Mouse (Mus musculus) cerebellum, postnatal 25 days (tissue): ENCODE data around the gene Esam.
A peak's percentile ranks its signal among the peaks of the same experiment; 100 is the strongest.

Experiments
- DNase-seq, 2 experiments: peaks; one replicate each; pipeline ENCODE4 v3.0.0; 2021; ENCODE audit warnings: mixed read lengths in 2 of 2

The Esam gene

GRCm38 (mm10) chr9:37527396-37528224, at the start of gene Esam:
Gene Esam (plus strand): TSS chr9:37528078.
- DNase-seq = peak; percentile 27 to 54

DNA sequence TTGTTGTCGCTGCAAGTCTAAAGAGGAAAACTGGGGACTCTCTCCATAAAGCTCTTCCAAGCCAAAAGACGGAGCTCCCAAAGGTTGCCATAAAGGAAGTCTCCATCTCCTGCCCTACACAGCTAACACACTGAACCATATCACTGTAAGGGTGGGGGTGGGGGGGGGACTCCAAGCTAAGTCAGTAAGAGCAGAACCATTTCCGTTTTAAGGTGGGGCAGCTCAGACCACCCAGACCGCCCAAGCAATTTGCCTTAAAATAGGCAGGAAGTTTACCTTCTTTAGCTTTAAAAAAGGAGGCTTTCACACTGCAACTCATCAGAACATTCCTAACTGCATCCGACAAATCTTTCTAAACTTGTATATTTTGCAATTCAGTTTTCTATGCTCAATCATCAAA, 42.7 kb upstream of the Esam start:
- no peak for DNase-seq

DNA sequence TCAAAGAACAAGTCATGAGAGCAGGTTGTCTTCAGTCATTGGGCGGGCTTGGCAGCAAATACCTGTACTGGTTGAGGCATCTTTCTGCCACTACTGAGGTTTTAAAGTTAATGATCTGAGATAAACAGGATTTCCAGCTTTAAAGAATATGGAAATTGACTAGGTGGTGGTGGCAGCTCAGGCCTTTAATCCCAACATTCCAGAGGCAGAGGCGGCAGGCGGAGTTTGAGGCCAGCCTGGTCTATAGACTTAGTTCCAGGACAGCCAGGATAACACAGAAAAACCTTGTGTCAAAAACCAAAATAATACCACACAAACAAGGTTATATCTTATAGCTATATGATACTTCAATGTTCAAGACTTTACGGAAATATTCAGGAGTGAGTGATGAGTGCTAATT, 39.8 kb upstream of the Esam start:
- DNase-seq = no peak

DNA sequence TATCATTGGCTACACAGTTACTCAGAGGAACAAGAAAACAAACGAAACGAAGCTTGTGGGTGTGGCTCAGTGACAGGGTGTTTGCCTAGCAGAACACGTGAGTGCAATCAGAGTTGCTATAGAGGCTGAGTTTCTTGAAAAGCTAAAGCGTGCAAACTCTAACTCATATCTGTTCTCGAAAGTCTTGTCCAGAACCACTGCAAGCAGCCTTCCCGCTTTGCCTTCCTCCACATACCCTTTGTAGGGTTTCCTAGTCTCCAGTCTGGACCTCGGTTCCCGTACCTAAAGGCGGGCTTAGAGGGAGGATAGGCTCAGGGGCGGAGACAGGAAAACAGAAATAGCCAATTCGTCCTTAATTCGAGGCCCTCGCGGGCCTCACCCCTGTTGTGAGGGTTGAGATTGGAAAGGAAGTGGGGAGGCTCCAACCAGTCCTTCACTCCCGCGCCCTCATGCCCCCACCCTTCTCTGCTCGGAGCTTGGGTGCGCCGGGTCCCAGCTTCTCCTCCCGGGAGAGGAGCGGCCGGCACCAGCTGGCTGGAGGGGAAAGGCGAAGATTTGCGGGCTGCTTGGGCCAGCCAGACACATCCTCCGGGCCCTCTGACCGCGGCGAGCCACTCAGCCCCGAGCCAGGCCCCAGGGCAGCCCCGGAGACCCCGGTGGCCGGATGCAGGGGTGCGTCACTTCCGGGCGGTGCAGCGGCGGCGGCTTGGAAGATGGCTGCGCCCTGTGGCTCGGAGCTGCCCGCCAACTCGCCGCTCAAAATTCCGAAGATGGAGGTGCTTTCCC, 39.1 kb upstream of the Esam start, which contains the start of gene Msantd2:
Gene Msantd2 (plus strand): TSS at position 709 of the 786 bp plus-strand sequence.
- DNase-seq = peak; percentile 94

DNA sequence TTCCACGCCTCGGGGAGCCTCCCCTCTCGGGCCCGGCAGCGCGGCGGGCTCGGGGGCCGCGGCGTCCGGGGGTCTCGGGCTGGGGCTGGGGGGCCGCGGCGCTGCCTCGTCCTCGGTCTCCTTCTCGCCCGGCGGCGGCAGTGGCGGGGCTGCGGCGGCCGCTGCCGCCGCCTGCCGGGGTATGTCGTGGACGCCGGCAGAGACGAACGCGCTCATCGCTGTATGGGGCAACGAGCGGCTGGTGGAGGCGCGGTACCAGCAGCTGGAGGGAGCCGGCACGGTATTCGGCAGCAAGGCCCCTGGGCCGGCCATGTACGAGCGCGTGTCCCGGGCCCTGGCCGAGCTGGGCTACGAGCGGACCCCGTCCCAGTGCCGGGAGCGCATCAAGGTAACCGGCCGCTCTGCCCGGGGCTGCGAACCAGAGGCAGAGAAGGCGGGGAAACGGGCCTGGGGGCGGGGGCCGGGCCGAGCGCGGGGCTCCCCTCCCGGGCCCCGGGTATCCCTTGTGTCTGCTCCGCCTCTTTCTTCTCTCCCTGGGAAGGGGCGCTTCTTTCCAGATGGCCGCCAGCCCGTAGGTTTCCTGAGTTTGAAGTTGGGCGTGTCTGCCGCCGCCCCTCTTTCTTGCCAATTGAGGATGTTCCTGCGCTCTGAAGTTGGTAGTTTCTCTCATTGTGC, 38.3 kb upstream of the Esam start:
- DNase-seq = peak; percentile 43 to 50

DNA sequence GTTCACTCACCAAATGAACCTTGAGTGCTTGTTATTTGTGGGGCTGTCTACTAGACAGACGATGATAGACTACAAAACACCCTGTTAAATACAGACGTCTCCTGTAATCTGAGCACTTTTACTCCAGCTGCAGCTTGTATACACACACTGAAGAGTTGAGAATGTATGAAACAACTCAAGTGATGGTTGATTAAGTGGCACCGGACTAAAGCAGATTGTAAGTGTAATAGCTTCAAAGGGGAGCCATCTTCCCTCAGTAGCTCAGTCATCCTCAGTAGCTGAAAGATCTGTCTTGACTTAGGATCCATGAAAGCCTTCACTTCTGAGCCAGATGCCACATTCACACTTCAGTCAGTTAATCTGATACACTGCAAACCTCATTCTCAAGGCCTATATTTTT, 32.1 kb upstream of the Esam start:
- no peak for DNase-seq

DNA sequence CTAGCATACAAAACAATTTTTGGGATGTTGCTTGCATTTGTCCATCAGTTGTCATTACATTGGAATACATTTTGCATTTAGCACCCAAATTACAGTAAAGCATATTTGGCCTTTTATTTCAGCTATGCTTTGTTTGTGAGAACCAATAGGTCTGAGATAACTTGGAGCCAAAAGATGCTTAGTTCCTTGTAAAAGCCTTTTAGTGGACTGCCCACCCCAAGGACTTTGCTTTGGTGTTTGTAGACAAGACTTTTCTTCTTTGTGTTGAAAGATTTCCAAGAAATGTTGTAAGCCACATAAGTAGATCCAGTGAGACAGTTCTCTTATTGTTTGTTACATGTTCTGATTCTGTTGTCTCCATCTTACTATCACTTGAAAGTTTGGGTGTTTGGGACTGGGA, 31.6 kb upstream of the Esam start:
- DNase-seq = no peak

DNA sequence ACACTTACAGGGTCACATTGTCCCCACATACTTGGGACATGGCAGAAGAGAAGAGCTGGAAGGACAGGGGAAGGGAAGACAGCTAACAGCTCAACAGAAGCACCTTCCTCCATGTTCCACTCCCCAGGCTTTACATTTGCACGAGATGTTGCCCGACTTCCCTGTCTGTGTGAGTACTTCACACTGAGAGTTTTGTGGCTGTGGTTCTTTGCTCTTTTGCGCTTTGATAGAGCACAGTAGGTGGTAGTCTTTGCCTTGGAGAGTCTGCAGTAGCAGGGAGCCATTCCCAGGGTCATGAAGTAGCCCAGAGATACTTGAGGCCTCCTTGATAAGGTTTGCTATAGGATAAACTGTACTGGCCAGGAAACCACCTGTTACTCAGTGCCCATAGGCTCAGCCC, 27.7 kb upstream of the Esam start:
- DNase-seq = no peak

DNA sequence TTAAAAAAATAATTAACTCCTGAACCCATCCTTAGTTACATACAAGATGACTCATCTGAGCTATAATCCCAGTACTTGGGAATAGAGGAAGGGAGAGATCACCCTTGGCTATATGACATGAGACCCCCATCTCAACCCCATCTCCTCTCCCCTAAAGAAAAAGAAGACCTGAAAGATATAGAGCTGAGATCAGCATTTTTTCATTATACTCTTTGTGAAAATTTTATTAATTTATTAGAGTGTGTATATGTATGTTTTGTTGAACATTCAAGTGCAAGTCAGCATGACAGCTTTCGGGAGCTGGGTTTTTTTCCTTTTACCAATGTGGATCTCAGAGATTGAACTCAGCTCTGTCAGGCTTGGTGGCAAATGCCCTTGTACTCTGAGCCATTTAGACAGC, 26.7 kb upstream of the Esam start:
- DNase-seq = no peak

GRCm38 (mm10) chr9:37504348-37504747, 23.5 kb upstream of the Esam start:
- no peak for DNase-seq

- DNase-seq = no peak
These were observed 21.9 kb upstream of the Esam start for GRCm38 (mm10) chr9:37506023-37506422.

GRCm38 (mm10) chr9:37512097-37512496, 15.8 kb upstream of the Esam start:
- no peak for DNase-seq

- DNase-seq = no peak
These were observed 13.4 kb upstream of the Esam start for GRCm38 (mm10) chr9:37514456-37514855.

- no peak for DNase-seq
These were observed 10.4 kb upstream of the Esam start for GRCm38 (mm10) chr9:37517467-37517866.

- peak; percentile 36 to 42 for DNase-seq
These were observed 8.9 kb upstream of the Esam start for GRCm38 (mm10) chr9:37518991-37519390.

DNA sequence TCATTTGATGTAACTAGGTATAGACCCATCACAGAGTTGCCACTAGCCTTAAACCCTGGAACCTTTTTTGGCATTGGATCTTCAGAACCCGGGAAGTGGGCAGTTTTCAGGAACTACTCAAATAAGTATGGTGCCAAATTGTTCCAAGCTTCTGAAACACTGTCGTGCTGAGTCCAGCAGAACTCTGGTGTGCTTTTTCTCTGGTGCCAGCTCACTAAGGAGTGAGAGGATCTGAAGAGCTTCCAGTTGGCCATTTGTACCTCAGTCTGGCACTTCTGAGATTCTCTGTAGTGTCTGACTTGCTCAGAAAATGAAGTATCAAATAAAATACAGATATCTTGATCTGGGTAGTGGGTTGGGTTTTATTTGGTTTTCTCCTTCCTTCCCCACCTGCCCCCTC, 7.9 kb upstream of the Esam start:
- DNase-seq = peak; percentile 19 to 33

DNA sequence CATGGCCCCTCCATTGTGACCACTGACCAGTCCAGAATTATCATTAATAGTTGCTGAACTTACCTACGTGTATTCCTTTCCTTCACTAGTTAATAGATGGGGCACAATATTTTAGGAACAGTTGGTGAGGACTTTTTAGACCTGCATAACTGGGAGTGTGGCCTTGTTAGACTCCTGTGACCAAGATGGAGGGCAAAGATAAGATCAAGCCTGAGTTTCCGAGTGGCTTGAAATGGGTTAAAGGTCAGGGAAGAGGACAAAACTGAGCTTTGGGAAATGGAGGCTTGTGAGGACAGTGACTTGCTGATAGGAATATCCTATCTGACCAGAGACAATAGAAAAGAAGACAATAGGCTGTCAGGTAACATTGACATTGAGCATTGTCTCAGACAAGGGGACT, 2.4 kb upstream of the Esam start:
- DNase-seq = no peak

GRCm38 (mm10) chr9:37526443-37527395, 1.2 kb upstream of the Esam start:
- no peak for DNase-seq

DNA sequence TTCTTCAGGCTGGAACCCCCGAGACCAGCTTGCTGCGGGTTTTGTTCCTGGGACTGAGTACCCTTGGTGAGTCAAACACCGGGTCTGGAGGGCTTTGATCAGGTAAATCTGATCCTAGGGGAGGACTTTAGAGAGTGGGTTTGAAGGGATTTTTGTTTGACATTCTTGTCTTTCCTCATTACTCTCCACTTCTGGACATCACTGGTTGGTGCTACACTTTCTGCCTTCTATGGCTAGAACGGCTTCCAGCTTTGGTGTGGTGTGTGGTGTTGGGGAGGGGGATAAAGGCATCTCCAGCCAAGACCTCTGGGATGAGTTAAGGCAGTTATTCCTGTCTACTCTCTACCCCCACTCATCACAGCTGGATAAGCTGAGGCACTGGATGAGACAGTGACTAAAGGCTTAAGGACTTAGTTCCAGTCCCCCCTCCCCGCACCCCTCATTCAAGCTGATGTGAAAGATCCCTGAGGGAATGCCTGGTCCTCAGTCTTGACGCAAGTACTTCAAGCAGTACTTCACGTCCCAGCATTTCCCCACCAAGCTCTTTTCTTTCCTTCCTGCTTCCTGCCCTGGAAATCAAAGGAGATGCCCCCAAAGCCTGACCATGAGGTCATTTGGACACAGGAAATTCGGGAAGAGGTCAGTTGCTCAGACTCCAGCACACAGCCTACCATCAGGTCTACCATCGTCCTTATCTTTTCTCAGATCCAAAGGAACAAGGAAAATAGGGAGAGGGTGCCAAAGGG, 520 bp downstream of the Esam start:
- no peak for DNase-seq

DNA sequence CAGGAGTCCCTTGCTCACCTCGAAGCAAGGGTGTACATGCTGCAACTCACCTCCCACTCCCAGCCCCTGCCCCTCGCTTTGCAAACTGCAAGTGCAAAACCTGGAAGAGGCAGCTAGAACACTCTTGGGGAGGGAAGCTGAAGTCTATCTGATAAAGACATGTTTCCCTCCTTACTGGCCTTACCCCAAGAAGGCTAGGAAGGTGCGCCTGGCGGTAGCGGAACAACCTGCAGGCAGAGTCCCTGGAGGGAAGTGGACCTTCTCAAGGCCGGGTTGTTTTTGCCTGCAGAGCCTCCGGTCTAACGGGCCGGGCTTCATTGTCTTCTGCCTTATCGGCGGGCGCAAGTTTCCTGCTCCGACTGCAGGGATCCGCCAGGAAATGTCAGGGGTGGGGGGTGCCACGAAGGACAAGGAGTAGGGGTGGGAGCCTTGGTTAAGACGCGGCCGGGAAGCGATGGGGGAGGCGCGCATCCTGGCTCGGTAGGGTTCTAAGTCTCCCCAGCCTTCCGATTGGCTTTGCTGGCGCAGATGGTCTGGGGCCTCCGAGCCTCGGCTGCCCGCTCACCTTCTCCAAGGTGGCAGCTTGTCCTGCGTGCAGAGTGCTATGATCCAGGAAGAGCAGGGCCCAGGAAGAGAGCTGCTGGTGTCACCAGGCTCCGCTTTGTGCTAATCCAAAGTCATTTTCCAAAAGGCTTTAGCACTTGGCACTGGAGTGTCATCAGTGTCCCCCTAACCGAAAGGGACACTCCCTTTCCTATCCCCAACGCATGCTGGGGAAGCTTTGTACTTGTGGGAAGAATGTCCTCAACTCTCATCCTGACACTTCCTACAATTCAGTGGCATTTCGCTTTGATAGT, 2.4 kb downstream of the Esam start:
- DNase-seq = peak; percentile 69 to 71
